ENCODE assay signal across 11 mouse cellular contexts in the genomic region with DNA sequence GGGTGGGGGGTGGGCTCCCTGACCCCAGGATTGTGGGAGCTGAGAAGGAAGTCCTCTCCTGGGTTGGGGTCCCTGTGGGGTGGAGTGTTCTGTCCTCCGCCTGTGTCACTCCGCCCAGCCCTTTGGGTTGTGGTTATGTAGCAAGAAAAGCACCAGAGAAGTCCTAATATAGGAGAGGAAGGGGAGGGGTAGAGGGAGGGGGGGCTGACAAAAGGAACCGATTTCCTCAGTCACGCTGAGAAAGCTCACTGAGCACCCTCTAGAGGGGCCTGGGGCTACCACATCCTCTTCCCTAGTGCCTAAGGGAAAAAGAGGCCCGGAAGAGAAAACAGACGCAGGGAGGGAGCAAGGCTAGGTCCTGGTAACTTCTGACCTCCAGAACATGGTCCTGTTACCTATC. TPM values are rescaled to one million over a fixed set of nuclear protein-coding genes. Genes with fewer than 3 reads are reported as not detected.
A peak's percentile ranks its signal among the peaks of the same experiment; 100 is the strongest.
DNase-seq lines count a peak whose midpoint lies in the region; ATAC-seq lines count a peak whose summit lies in the region.
"Had no signal": no experiment of that assay in that cellular context is flagged by ENCODE, and none has a peak within 500 bp of the region (broad histone marks: within the 10 kb centered on the region; RNA-seq: fewer than 3 reads in every experiment).

No protein-coding gene starts in this region.

- intact Hi-C loops in heart, postnatal 10 days (cut with DNase I): no loop called here

- no peak overlapping the region for H3K4me2 ChIP-seq in heart, embryonic 11.5 days
- H3K4me2 ChIP-seq in hindbrain, embryonic 13.5 days: no peak overlapping the region

- peaks cover 13% of the 10 kb centered on the region; the same call in 1 of the 2 replicates for H3K4me1 ChIP-seq in heart, embryonic 11.5 days (ENCODE audit: control insufficient read depth, insufficient read depth, low read length)
- H3K4me1 ChIP-seq in megakaryocyte, embryonic 14.5 days: peaks cover 91% of the 10 kb centered on the region
- H3K4me1 ChIP-seq in limb, embryonic 10.5 days: peaks cover 19% of the 10 kb centered on the region
- H3K4me1 ChIP-seq in hindbrain, embryonic 13.5 days (replicated peaks): no peaks in the 10 kb centered on the region

- DNase-seq in heart, adult 11 months: peak; percentile 95
- DNase-seq in CD4-positive helper T cell, adult 2 months (ENCODE audit: low read depth, low spot score): peak; percentile 82
- DNase-seq in heart, postnatal 10 days: peak; percentile 13 to 39
- no peak for DNase-seq in right cerebral cortex, postnatal 4 days
- no peak for DNase-seq in limb, embryonic 10.5 days (ENCODE audit: low spot score)
- DNase-seq: layer of hippocampus, adult 9-11 months; midbrain, embryonic 14.5 days had no signal

- 30% methylated on average over 6 of the region's 6 CpGs for WGBS in heart, embryonic 11.5 days (ENCODE audit: insufficient replicate concordance)
- 30% methylated on average over 6 of the region's 6 CpGs for WGBS in limb, embryonic 10.5 days
- WGBS in hindbrain, embryonic 13.5 days: 33% methylated on average over 6 of the region's 6 CpGs

- no peak overlapping the region for H3K27ac ChIP-seq in heart, embryonic 11.5 days (ENCODE audit: low read depth, low read length)
- no peak overlapping the region for H3K27ac ChIP-seq in limb, embryonic 10.5 days
- no peak overlapping the region for H3K27ac ChIP-seq in hindbrain, embryonic 13.5 days
- H3K27ac ChIP-seq: forebrain, embryonic 10.5 days had no signal

- no peaks in the 10 kb centered on the region for H3K9me3 ChIP-seq in heart, embryonic 11.5 days (replicated peaks; ENCODE audit: control insufficient read depth, low read length)
- no peaks in the 10 kb centered on the region for H3K9me3 ChIP-seq in megakaryocyte, embryonic 14.5 days
- no peaks in the 10 kb centered on the region for H3K9me3 ChIP-seq in limb, embryonic 10.5 days (replicated peaks)
- H3K9me3 ChIP-seq in hindbrain, embryonic 13.5 days: no peaks in the 10 kb centered on the region
- H3K9me3 ChIP-seq: forebrain, embryonic 10.5 days had no signal

- no peaks in the 10 kb centered on the region for H3K27me3 ChIP-seq in heart, embryonic 11.5 days (ENCODE audit: control insufficient read depth, insufficient read depth, low read length)
- peaks cover 8% of the 10 kb centered on the region for H3K27me3 ChIP-seq in megakaryocyte, embryonic 14.5 days (replicated peaks)
- peaks cover 12% of the 10 kb centered on the region; the same call in 1 of the 2 replicates for H3K27me3 ChIP-seq in limb, embryonic 10.5 days (ENCODE audit: low read depth, poor library complexity, severe bottlenecking)
- H3K27me3 ChIP-seq in hindbrain, embryonic 13.5 days: no peaks in the 10 kb centered on the region

- ATAC-seq in heart, embryonic 11.5 days (replicated peaks; ENCODE audit: insufficient number of reproducible peaks, low FRiP score, low TSS enrichment): no peak
- ATAC-seq in hindbrain, embryonic 13.5 days (ENCODE audit: low FRiP score): no peak

- no peak overlapping the region for H3K4me3 ChIP-seq in heart, embryonic 11.5 days (ENCODE audit: low read depth, low read length)
- H3K4me3 ChIP-seq in megakaryocyte, embryonic 14.5 days (replicated peaks): peak overlapping the region; percentile 69
- no peak overlapping the region for H3K4me3 ChIP-seq in limb, embryonic 10.5 days
- H3K4me3 ChIP-seq in hindbrain, embryonic 13.5 days: no peak overlapping the region
- H3K4me3 ChIP-seq: forebrain, embryonic 10.5 days had no signal

- H3K36me3 ChIP-seq in heart, embryonic 11.5 days (ENCODE audit: control insufficient read depth, insufficient read depth, low read length): no peaks in the 10 kb centered on the region
- no peaks in the 10 kb centered on the region for H3K36me3 ChIP-seq in megakaryocyte, embryonic 14.5 days (replicated peaks; ENCODE audit: low read length)
- H3K36me3 ChIP-seq in limb, embryonic 10.5 days: no peaks in the 10 kb centered on the region
- no peaks in the 10 kb centered on the region for H3K36me3 ChIP-seq in hindbrain, embryonic 13.5 days
- H3K36me3 ChIP-seq: forebrain, embryonic 10.5 days had no signal

- H3K9ac ChIP-seq in heart, embryonic 11.5 days (ENCODE audit: low read depth, low read length): no peak overlapping the region
- H3K9ac ChIP-seq in hindbrain, embryonic 13.5 days: no peak overlapping the region

RNA-seq across cellular contexts. Expression of gene Elf4, which starts 33.4 kb away (rescaled TPM):
- 14.3 and 17.3 TPM in 2 replicates for polyA plus RNA-seq in heart, embryonic 11.5 days (2014; fragmentation: Nextera tagmentation; extraction: Ambion mirVana)
- total RNA-seq in heart, postnatal 10 days (2021): 10 to 100 TPM; 15.3 to 16.7 TPM
- polyA plus RNA-seq in megakaryocyte, embryonic 14.5 days (2012; ENCODE audit: insufficient read depth, low replicate concordance): 2.6 and 3.5 TPM in 2 replicates
- 1.8 and 1.9 TPM in 2 replicates for polyA plus RNA-seq in limb, embryonic 10.5 days (2016; fragmentation: Nextera tagmentation; extraction: Ambion mirVana)
- 0.69 and 0.84 TPM in 2 replicates for polyA plus RNA-seq in hindbrain, embryonic 13.5 days (2015; fragmentation: Nextera tagmentation; extraction: Ambion mirVana)

Comparison
In these comparisons a context has a peak if more than half of its experiments do, and no peak if none do; other contexts are left out.
1. DNase-seq: peak in heart, adult 11 months (single experiment), CD4-positive helper T cell, adult 2 months (single experiment) and heart, postnatal 10 days (2 of 2); none in right cerebral cortex, postnatal 4 days (single experiment) and limb, embryonic 10.5 days (single experiment).